Mouse (Mus musculus) ES-Bruce4 (cell line): ENCODE results near the gene Stra6.

Experiments
- CTCF ChIP-seq: IDR thresholded peaks from one replicate; pipeline ENCODE4 v1.8.1; 2011; ENCODE audit warnings: low read depth, low read length
- EP300 ChIP-seq: IDR thresholded peaks from 2 replicates; pipeline ENCODE4 v1.6.1; 2011; ENCODE audit warnings: low read depth, low read length; ENCODE audit not compliant: insufficient read depth
- POLR2A ChIP-seq: IDR thresholded peaks from one replicate; pipeline ENCODE4 v1.8.1; 2011; ENCODE audit warnings: low read length; ENCODE audit not compliant: insufficient read depth

- TF ChIP-seq CTCF (no peak), POLR2A (no peak), EP300 (no peak)
Observed at GRCm38 (mm10) chr9:58150733-58151361, 87.3 kb downstream of the Stra6 start.
